Comparison of ENCODE assay signal across 18 mouse cellular contexts in the genomic region with DNA sequence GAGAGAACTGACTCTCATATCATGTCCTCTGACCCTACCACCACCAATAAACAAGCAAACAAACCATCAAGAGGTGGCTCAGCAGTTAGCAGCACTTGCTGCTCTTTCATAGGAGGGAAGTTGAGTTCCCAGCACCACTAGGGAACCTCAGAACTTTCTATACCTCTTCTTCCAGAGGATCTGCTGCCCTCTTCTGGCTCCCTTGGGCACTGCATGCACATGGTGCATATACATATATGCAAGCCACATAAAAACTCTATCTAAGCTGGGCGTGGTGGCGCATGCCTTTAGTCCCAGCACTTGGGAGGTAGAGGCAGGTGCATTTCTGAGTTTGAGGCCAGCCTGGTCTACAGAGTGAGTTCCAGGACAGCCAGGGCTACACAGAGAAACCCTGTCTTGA. TPM values are rescaled to one million over a fixed set of nuclear protein-coding genes. Genes with fewer than 3 reads are reported as not detected.
DNase-seq lines count a peak whose midpoint lies in the region; ATAC-seq and TF ChIP-seq lines count a peak whose summit lies in the region.
"Had no signal": no experiment of that assay in that cellular context is flagged by ENCODE, and none has a peak within 500 bp of the region (broad histone marks: within the 10 kb centered on the region; RNA-seq: fewer than 3 reads in every experiment).

No protein-coding gene starts in this region.

- no peak for TF ChIP-seq RAD21 in MEL (IDR thresholded peaks at IDR 0.05; ENCODE audit: low read depth, low read length)

- 95% methylated on average over 2 of the region's 2 CpGs for WGBS in heart, adult 2 months
- WGBS in liver, adult 2 months = 100% methylated on average over 2 of the region's 2 CpGs
- 85% methylated on average over 2 of the region's 2 CpGs for WGBS in liver, embryonic 12.5 days (ENCODE audit: insufficient replicate concordance)
- 95% methylated on average over 2 of the region's 2 CpGs for WGBS in midbrain, embryonic 14.5 days

- intact Hi-C loops in heart, adult 2 months (cut with DNase I) = no loop called here

- H3K4me3 ChIP-seq in heart, adult 2 months = no peak overlapping the region
- H3K4me3 ChIP-seq in liver, adult 2 months (ENCODE audit: insufficient read depth, low read depth, low read length) = no peak overlapping the region
- no peak overlapping the region for H3K4me3 ChIP-seq in liver, embryonic 12.5 days
- H3K4me3 ChIP-seq in MEL (ENCODE audit: control insufficient read depth in 1 of 2, insufficient read depth in 1 of 2, low read depth in 2 of 2, low read length in 2 of 2) = no peak overlapping the region
- H3K4me3 ChIP-seq in midbrain, embryonic 14.5 days (replicated peaks; ENCODE audit: low read depth, low read length) = no peak overlapping the region
- H3K4me3 ChIP-seq: forebrain, embryonic 13.5 days; heart, embryonic 10.5 days; liver, embryonic 15.5 days had no signal

- H3K27me3 ChIP-seq in heart, adult 2 months (ENCODE audit: control insufficient read depth, insufficient read depth, low read length) = no peaks in the 10 kb centered on the region
- no peaks in the 10 kb centered on the region for H3K27me3 ChIP-seq in liver, adult 2 months (ENCODE audit: control insufficient read depth, insufficient read depth, low read length)
- no peaks in the 10 kb centered on the region for H3K27me3 ChIP-seq in liver, embryonic 12.5 days (replicated peaks)
- no peaks in the 10 kb centered on the region for H3K27me3 ChIP-seq in MEL (ENCODE audit: control insufficient read depth in 1 of 2, insufficient read depth in 2 of 2, low read length in 2 of 2)
- H3K27me3 ChIP-seq in midbrain, embryonic 14.5 days (ENCODE audit: control insufficient read depth, insufficient read depth, low read length) = no peaks in the 10 kb centered on the region
- H3K27me3 ChIP-seq: forebrain, embryonic 13.5 days; liver, embryonic 15.5 days had no signal

- no peak for TF ChIP-seq EP300 in heart, adult 2 months (IDR thresholded peaks at IDR 0.05; ENCODE audit: insufficient read depth, low read depth, low read length)
- TF ChIP-seq EP300 in MEL (IDR thresholded peaks at IDR 0.05; ENCODE audit: low read depth in 1 of 2, low read length in 2 of 2) = no peak

- H3K9me3 ChIP-seq in liver, embryonic 12.5 days (replicated peaks) = peaks cover 8% of the 10 kb centered on the region; the same call in 1 of the 2 replicates
- no peaks in the 10 kb centered on the region for H3K9me3 ChIP-seq in MEL (replicated peaks; ENCODE audit: insufficient read depth, low read length)
- H3K9me3 ChIP-seq in midbrain, embryonic 14.5 days (ENCODE audit: control insufficient read depth, low read length) = no peaks in the 10 kb centered on the region
- H3K9me3 ChIP-seq: liver, embryonic 15.5 days had no signal

- TF ChIP-seq CTCF in heart, adult 2 months (IDR thresholded peaks at IDR 0.05) = peak; percentile 45
- peak; percentile 7; the same call in 1 of the 2 replicates for TF ChIP-seq CTCF in liver, adult 2 months (IDR thresholded peaks at IDR 0.05; ENCODE audit: low read depth, low read length)
- peak; percentile 32 to 47 (median 36) for TF ChIP-seq CTCF in MEL (IDR thresholded peaks at IDR 0.05 in 2 of 3, conservative IDR thresholded peaks at IDR 0.05 in 1 of 3; ENCODE audit: control insufficient read depth in 1 of 3, insufficient read depth in 1 of 3, low read depth in 2 of 3, low read length in 3 of 3, poor library complexity in 1 of 3, severe bottlenecking in 1 of 3)

- no peaks in the 10 kb centered on the region for H3K79me2 ChIP-seq in heart, adult 2 months (replicated peaks; ENCODE audit: control insufficient read depth, insufficient read depth, low read length)
- no peaks in the 10 kb centered on the region for H3K79me2 ChIP-seq in liver, adult 2 months (ENCODE audit: control insufficient read depth, insufficient read depth, low read length)
- no peaks in the 10 kb centered on the region for H3K79me2 ChIP-seq in MEL (ENCODE audit: control insufficient read depth, insufficient read depth, low read length, poor library complexity)

- ATAC-seq in liver, embryonic 12.5 days = no peak
- ATAC-seq in midbrain, embryonic 14.5 days (ENCODE audit: low FRiP score, low TSS enrichment) = no peak
- ATAC-seq: forebrain, embryonic 13.5 days; midbrain, embryonic 16.5 days had no signal

- no peak for TF ChIP-seq POLR2A in heart, adult 2 months (IDR thresholded peaks at IDR 0.05; ENCODE audit: insufficient read depth, low read depth, low read length)
- TF ChIP-seq POLR2A in liver, adult 2 months (IDR thresholded peaks at IDR 0.05; ENCODE audit: extremely low read depth, insufficient read depth, low read length) = no peak
- TF ChIP-seq POLR2A in MEL (IDR thresholded peaks at IDR 0.05; ENCODE audit: control insufficient read depth in 1 of 2, insufficient read depth in 1 of 2, low read depth in 1 of 2, low read length in 2 of 2, poor library complexity in 1 of 2) = no peak

- no peak overlapping the region for H3K4me2 ChIP-seq in liver, embryonic 12.5 days
- no peak overlapping the region for H3K4me2 ChIP-seq in midbrain, embryonic 14.5 days (ENCODE audit: low read length)
- H3K4me2 ChIP-seq: forebrain, embryonic 13.5 days; liver, embryonic 15.5 days had no signal

- no peaks in the 10 kb centered on the region for H3K4me1 ChIP-seq in heart, adult 2 months (ENCODE audit: control insufficient read depth, insufficient read depth, low read length)
- no peaks in the 10 kb centered on the region for H3K4me1 ChIP-seq in liver, adult 2 months (ENCODE audit: control insufficient read depth, insufficient read depth, low read length)
- no peaks in the 10 kb centered on the region for H3K4me1 ChIP-seq in liver, embryonic 12.5 days
- no peaks in the 10 kb centered on the region for H3K4me1 ChIP-seq in MEL (ENCODE audit: control insufficient read depth in 1 of 2, insufficient read depth in 2 of 2, low read length in 2 of 2)
- no peaks in the 10 kb centered on the region for H3K4me1 ChIP-seq in midbrain, embryonic 14.5 days (ENCODE audit: control insufficient read depth, insufficient read depth, low read length)
- H3K4me1 ChIP-seq: forebrain, embryonic 13.5 days; heart, embryonic 10.5 days; liver, embryonic 15.5 days had no signal

- no peaks in the 10 kb centered on the region for H3K36me3 ChIP-seq in heart, adult 2 months (ENCODE audit: control insufficient read depth, insufficient read depth, low read length)
- H3K36me3 ChIP-seq in liver, adult 2 months (ENCODE audit: control insufficient read depth, insufficient read depth, low read length) = no peaks in the 10 kb centered on the region
- peaks cover 23% of the 10 kb centered on the region for H3K36me3 ChIP-seq in liver, embryonic 12.5 days
- H3K36me3 ChIP-seq in MEL (ENCODE audit: control insufficient read depth in 1 of 2, insufficient read depth in 2 of 2, low read length in 2 of 2) = no peaks in the 10 kb centered on the region
- H3K36me3 ChIP-seq in midbrain, embryonic 14.5 days (ENCODE audit: control insufficient read depth, insufficient read depth, low read length) = peaks cover 73% of the 10 kb centered on the region
- H3K36me3 ChIP-seq: liver, embryonic 15.5 days had no signal

- no peak overlapping the region for H3K27ac ChIP-seq in heart, adult 2 months
- H3K27ac ChIP-seq in liver, adult 2 months (replicated peaks; ENCODE audit: insufficient read depth, low read depth, low read length) = no peak overlapping the region
- H3K27ac ChIP-seq in liver, embryonic 12.5 days = no peak overlapping the region
- no peak overlapping the region for H3K27ac ChIP-seq in MEL (ENCODE audit: control insufficient read depth, low read depth, low read length)
- no peak overlapping the region for H3K27ac ChIP-seq in midbrain, embryonic 14.5 days (replicated peaks; ENCODE audit: low read depth, low read length)
- H3K27ac ChIP-seq: forebrain, embryonic 13.5 days; heart, embryonic 10.5 days; liver, embryonic 15.5 days had no signal

- H3K9ac ChIP-seq in heart, adult 2 months (ENCODE audit: low read depth, low read length) = no peak overlapping the region
- no peak overlapping the region for H3K9ac ChIP-seq in liver, adult 2 months (ENCODE audit: low read depth, low read length)
- no peak overlapping the region for H3K9ac ChIP-seq in liver, embryonic 12.5 days
- no peak overlapping the region for H3K9ac ChIP-seq in MEL (ENCODE audit: control insufficient read depth, low read depth, low read length, poor library complexity, severe bottlenecking)
- no peak overlapping the region for H3K9ac ChIP-seq in midbrain, embryonic 14.5 days (replicated peaks; ENCODE audit: low read length)
- H3K9ac ChIP-seq: forebrain, embryonic 13.5 days; liver, embryonic 15.5 days had no signal

- no peak for DNase-seq in heart, adult 2 months
- DNase-seq in heart, adult 9 months (ENCODE audit: low spot score in 2 of 2) = no peak
- DNase-seq in liver, adult 2 months (ENCODE audit: extremely low read depth, low read depth, low spot score) = no peak
- DNase-seq in B cell, adult 2 months = peak; percentile 31 to 41
- DNase-seq in MEL (ENCODE audit: low read depth, low spot score) = peak; percentile 20
- DNase-seq in midbrain, embryonic 14.5 days = no peak
- DNase-seq in lung, postnatal 4 days = no peak
- DNase-seq: adrenal gland, postnatal 10 days; cerebellum, adult 9-10 months; gastrocnemius, postnatal 10 days; heart, postnatal 14 days; kidney, postnatal 14 days; right cerebral cortex, postnatal 25 days had no signal

TF ChIP-seq in MEL, 35 proteins besides CTCF, POLR2A, EP300 and RAD21:
- TF ChIP-seq MYC (IDR thresholded peaks at IDR 0.05; ENCODE audit: low read depth, low read length) (no peak), JUND (IDR thresholded peaks at IDR 0.05; ENCODE audit: low read depth, low read length) (no peak)

RNA-seq across cellular contexts. Expression of gene Pom121, which starts 59.9 kb away (rescaled TPM):
- 10 to 100 TPM; 12.3 to 13.1 TPM for total RNA-seq in heart, adult 2 months (2021)
- polyA plus RNA-seq in heart, adult 2 months (2012; rRNA removed) = 9.2 and 11.3 TPM in 2 replicates
- total RNA-seq in liver, adult 2 months (2014; rRNA removed) = 0.92 and 2.0 TPM in 2 replicates
- 5.7 and 6.0 TPM in 2 replicates for polyA plus RNA-seq in liver, adult 2 months (2012; rRNA removed)
- 12.2 and 13.8 TPM in 2 replicates for polyA plus RNA-seq in liver, embryonic 12.5 days (2016; fragmentation: Nextera tagmentation; extraction: Ambion mirVana)
- 10.2 and 12.4 TPM in 2 replicates for total RNA-seq in MEL (2012; rRNA removed)
- 10 to 100 TPM; 51.8 to 81.1 TPM for polyA plus RNA-seq in MEL (2012; ENCODE audit: insufficient read depth in 1 of 2, insufficient read length in 2 of 2, low read depth in 1 of 2, low replicate concordance in 2 of 2, missing spikeins in 1 of 2)
- polyA plus RNA-seq in midbrain, embryonic 14.5 days (2014; fragmentation: Nextera tagmentation; extraction: Ambion mirVana) = 14.4 and 15.2 TPM in 2 replicates

Comparison
In these comparisons a context has a peak if more than half of its experiments do, and no peak if none do; other contexts are left out.
1. DNase-seq: peak in B cell, adult 2 months (2 of 2) and MEL (single experiment); none in heart, adult 2 months (0 of 2), heart, adult 9 months (0 of 2), liver, adult 2 months (single experiment), midbrain, embryonic 14.5 days (single experiment) and lung, postnatal 4 days (0 of 2).
2. Peak in every context shown above with its lines, with median percentiles within 50 percentile points of each other: CTCF ChIP-seq.